Mouse (Mus musculus) cerebellum, adult 18-20 months (tissue): ENCODE measurements at regions not wholly inside any gene's neighbourhood (a gene's known extent, or its start where the extent isn't known, plus 50 kb on each side); places are given as distances from the start of the nearest gene placed in this dataset.

Experiments
- DNase-seq, 2 experiments: peaks; one replicate each; pipeline ENCODE4 v3.0.0; 2021

- DNase-seq, result no peak
Observed at GRCm38 (mm10) chr10:45982731-45983274, 405.2 kb downstream of the Hace1 start.

DNA sequence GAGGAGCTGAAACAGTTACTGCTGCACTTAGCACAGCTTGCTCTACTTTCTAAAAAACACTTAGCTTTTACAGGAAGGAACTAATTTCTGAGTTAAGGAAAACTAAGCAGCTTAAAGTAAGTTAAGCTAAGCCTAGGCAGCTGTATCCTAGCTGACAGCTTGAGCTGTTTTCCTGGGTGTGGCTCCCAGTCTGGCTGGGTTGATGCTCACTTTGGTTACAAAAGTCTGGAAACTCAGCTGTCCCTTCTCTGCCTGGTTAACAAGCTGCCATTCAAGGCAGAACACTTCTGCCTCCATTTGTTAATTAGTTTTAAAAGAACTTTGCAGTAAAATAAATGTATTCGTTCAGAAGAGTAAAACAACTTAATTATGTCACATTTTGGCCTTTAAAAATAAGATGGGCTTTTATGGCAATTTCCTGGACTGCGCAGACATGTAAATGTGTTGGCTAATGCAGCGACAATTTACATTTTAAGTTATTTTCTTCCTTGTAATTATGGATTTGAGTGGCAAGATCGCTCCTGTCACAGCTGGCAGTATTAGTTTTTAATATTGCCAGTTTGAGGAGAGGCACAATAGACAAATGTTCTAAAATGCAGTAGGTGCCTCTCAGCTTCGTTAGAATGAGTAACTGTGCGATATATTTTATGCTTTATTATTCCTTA, 406.2 kb downstream of the Hace1 start:
- DNase-seq, result no peak

GRCm38 (mm10) chr10:45986341-45986740, 408.7 kb downstream of the Hace1 start:
- DNase-seq, result no peak

GRCm38 (mm10) chr10:46006319-46006718, 428.7 kb downstream of the Hace1 start:
- no peak for DNase-seq

- DNase-seq, result peak; percentile 63 to 68
Observed at GRCm38 (mm10) chr10:46011916-46012596, 434.4 kb downstream of the Hace1 start.

DNA sequence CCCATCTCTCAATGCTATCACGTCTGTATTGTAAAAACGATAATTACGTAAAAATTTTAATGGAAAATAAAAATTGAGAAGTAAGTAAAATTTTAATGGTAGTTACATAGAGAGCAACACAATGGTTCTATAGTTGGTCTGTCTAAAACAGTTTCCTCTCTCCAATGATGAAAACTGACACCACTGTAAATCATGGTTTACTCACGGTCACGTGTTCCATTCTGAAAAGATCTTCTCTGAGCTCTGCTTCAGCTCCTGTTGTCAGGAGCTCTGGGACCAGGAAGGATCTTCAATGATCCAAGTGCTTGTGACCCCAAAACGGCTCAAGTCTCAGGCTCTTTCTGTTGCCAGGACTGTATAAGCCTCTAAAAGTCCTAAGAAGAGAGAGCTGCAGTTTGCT, 435.0 kb downstream of the Hace1 start:
- DNase-seq, result no peak

DNA sequence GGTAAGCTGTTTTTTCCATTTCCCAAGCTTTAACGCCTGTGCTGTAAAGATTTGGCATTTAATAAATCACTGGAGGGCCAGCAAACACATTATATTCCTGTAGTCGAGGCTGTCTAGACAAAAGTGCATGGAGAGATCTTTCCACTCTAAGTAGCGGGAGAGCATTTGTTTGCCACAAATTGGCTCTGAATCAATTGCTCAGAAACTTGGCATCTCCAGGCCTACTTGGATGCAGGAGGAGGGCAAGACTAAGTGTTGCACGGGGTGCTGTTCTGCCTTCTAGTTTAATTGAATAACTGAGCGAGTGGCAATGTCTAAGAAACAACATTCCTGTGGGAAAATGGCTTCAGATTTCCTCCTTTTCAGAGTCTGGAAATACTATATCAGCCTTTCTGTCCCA, 438.7 kb downstream of the Hace1 start:
- no peak for DNase-seq

GRCm38 (mm10) chr10:46045474-46046093, 468.0 kb downstream of the Hace1 start:
- DNase-seq, result no peak

DNA sequence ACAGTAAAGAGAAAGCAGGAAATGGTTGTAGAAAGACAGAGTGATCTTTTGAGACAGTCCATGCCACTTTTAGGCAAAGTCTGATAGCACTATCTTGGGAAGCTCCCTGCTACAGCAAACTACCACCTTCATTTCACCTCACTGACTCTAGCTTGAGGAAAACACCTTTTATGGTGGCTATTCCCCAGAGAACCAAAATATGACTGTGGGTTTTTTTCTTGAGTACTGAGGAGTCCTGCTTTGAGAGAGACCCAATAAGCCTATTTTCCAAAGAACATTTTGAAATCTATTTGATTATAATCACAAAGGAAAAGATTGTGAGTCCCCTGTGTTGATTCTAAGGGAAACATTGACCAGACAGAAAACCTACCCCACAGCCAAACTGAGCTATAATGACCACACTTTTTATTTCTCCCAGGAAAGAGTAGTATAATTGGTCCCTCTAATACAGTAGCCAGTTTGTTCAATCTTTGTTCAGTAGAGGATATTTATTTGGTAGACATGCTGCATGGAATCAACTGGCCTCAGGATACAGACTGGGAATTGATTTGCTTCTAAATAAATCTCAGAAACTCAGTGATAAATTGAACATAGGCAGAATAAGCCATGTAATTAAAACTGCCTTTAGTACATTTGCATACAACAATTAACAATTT, 468.6 kb downstream of the Hace1 start:
- DNase-seq, result no peak

DNA sequence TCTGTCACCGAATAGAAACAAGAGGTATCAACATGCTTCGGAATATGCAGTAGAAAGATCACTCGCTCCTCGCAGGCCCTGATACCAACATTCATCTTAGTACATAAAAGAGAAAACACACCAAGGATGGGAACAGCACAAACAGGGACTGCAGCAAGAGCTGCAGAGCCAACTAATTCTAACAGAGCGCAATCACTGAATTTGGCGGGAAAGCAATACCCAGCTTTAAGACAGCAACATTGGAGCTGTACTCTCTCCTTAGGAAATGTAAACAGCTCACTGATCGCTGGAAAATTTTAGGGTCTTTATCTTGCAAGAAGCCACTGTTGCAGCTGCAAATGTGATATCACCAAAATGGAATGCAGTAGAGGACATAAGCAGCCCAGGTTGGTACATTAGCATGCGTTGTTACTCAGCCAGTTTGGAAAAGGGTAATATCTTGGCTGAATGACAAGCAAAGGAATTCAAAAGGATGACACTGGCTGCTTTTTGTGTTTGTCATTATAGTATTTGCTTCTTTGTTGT, 469.3 kb downstream of the Hace1 start:
- no peak for DNase-seq

GRCm38 (mm10) chr10:46047591-46047990, 470.0 kb downstream of the Hace1 start:
- no peak for DNase-seq

GRCm38 (mm10) chr10:46057362-46058198, 480.0 kb downstream of the Hace1 start:
- peak; percentile 57 to 66 for DNase-seq

GRCm38 (mm10) chr10:46058199-46058472, 480.5 kb downstream of the Hace1 start:
- no peak for DNase-seq

- no peak for DNase-seq
Observed at GRCm38 (mm10) chr10:46059285-46059684, 481.7 kb downstream of the Hace1 start.

GRCm38 (mm10) chr10:46063831-46064230, 486.2 kb downstream of the Hace1 start:
- no peak for DNase-seq

GRCm38 (mm10) chr10:46070766-46071165, 493.1 kb downstream of the Hace1 start:
- no peak for DNase-seq

- no peak for DNase-seq
Observed at GRCm38 (mm10) chr10:46071220-46071619, 493.6 kb downstream of the Hace1 start.

- DNase-seq, result no peak
Observed at GRCm38 (mm10) chr10:46071810-46072549, 494.4 kb downstream of the Hace1 start.

- DNase-seq, result no peak
Observed at GRCm38 (mm10) chr10:46072550-46073470, 495.2 kb downstream of the Hace1 start.

DNA sequence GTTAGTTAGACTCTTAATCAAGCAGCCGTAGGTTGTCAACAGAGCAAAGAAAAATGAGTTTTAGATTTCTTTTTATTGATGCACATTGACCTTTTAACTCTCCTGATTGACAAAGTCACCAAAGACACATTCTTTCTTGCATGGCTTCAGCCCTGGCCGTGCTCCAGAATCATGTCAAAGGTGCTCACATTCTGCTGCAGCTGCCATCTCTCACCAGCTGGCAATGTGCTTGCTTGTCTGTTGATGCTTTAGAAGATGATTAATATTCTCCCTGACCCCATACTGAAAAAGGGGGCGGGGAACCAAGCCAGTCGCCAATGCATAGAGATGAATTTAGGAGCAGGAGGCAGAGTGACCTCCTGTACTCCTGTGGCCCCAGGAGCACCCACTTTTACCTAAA, 510.1 kb downstream of the Hace1 start:
- DNase-seq, result peak; percentile 13 to 15

DNA sequence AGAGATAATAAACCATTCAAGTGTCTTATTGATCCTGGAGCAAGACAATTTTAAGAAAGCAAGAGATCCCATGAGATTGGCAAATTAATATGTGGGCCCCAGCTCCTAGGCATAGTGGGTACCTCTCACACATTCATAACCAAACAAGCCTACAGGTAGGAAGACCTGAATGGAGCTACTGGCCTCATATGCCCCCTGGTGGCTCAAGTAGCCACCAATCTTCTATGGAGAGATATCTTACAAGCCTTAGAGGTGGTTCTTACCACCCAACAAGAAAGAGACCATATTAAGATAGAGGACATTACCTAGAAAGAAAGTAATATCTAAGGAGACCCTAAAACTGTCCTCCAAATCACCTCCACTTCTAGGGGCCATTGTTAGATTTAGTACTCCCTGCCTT, 523.2 kb downstream of the Hace1 start:
- no peak for DNase-seq
